Mouse (Mus musculus) liver, embryonic 14.5 days (tissue): ENCODE results near the gene Terf2ip.

ENCODE experiments used
- CTCF ChIP-seq: IDR thresholded peaks from 2 replicates; pipeline ENCODE4 v1.5.1; 2016; ENCODE audit warnings: antibody characterized with exemption, low read depth, control low read depth
- EP300 ChIP-seq: IDR thresholded peaks from 2 replicates; pipeline ENCODE4 v1.6.1; 2016; ENCODE audit warnings: antibody characterized with exemption, low read depth

GRCm38 (mm10) chr8:112048293-112048692 is 37.1 kb downstream of the Terf2ip start:
- TF ChIP-seq CTCF (no peak), EP300 (no peak)
